Mouse (Mus musculus) heart, postnatal 36 days (tissue): ENCODE results near the gene Fhit. TPM values are rescaled to one million over a fixed set of nuclear protein-coding genes. Genes with fewer than 3 reads are reported as not detected.

ENCODE experiments used
- DNase-seq, 2 experiments: peaks; one replicate each; pipeline ENCODE4 v3.0.0; 2021 to 2022
- intact Hi-C: fragments of 180-260 bp; cut with DNase I; formaldehyde crosslinking; loops from one replicate; pipeline ENCODE4 v1.15.1; 2025
- total RNA-seq, 2 experiments: library from RNA; stranded (reverse); gene quantifications; 2 replicates each; pipeline ENCODE4 v1.2.3; 2021

Fhit gene
- total RNA-seq, 2 experiments from 2014 or later = 1.6 to 2.7 TPM

- no peak for DNase-seq
- intact Hi-C loops = no loop called here
Measured at GRCm38 (mm10) chr14:10205290-10205689, 956.5 kb downstream of the Fhit start.

DNA sequence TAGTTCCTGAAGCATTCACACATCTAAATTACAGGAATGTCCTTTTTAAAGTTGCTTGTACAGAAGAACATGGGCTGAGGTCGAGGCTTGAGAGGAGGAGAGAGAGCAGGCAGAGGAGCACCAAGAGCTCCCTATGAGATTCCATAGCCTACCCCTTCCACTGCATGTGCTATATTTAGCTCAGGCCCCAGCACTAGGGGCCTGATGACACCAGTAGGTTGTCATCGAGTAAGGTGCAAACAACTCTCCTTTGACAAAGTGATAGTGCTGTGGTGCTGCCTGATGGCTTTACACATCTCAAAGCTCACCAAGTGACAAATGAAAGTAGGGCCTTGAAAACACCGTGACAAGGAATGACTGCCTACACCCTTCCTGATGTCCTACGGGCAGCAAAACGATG lies 967.7 kb downstream of the Fhit start:
- intact Hi-C loops = no loop called here
- no peak for DNase-seq

GRCm38 (mm10) chr14:10171761-10172160 lies 990.1 kb downstream of the Fhit start:
- no peak for DNase-seq
- intact Hi-C loops = no loop called here

DNA sequence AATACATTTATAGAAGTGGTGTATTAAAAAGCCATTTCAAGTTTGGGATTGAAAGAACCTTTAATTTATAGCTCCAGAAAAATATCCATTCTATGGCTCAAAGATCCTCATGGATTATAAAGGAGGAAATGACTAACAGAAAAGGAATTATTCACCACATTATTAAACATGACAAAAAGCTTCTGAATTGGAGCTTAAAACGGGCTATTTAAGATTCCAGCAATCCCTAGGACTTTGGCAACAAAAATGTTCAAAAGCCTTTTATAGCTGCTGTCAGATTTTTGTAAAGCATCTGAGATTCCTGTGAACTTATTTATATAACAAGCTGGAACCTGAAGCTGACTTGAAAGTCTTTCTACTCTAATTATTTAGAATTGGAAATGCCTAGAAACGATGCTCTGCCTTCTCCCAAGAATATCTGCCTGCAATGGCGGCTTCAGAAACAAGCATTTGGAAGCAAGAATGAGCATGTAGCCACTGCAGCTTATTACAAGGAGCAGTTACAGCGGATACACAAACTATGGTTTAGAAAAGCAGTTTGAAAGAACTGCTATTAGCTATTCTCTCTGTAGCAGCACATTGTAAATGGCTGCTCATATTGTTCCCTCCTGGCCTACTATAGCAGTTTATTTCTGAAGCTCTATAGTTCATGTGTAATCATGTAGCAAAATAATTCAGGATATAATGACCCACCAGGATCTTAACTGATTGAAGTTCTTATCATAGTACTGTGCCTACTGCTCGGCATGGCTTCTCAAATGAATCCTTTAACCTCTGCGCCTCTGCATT lies 995.0 kb downstream of the Fhit start:
- DNase-seq = no peak
- intact Hi-C loops = no loop called here

GRCm38 (mm10) chr14:10149872-10150271 lies 1012.0 kb downstream of the Fhit start:
- no peak for DNase-seq
- intact Hi-C loops = no loop called here

GRCm38 (mm10) chr14:10139311-10139710 lies 1022.5 kb downstream of the Fhit start:
- no peak for DNase-seq
- intact Hi-C loops = no loop called here

DNA sequence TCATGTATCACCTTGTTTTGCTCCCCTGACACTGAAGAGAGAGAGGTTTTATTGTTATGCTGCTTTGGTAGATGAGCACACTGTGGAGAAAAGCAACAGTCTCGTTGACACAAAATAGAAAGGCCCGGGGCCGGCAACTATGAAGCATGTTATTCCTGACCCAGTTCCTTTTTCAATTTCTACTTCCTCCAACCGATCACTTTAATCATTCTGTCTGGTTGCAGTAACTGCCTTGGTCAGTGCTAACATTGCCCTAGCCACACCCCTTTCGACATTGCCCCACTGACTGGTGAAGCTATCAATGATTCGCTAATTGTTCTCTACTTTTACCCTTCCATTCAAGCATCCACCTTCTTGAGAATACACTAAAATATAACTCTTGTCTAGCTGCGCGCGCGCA lies 1028.0 kb downstream of the Fhit start:
- intact Hi-C loops = no loop called here
- DNase-seq = no peak

GRCm38 (mm10) chr14:10129675-10130074 lies 1032.2 kb downstream of the Fhit start:
- intact Hi-C loops = no loop called here
- DNase-seq = no peak

DNA sequence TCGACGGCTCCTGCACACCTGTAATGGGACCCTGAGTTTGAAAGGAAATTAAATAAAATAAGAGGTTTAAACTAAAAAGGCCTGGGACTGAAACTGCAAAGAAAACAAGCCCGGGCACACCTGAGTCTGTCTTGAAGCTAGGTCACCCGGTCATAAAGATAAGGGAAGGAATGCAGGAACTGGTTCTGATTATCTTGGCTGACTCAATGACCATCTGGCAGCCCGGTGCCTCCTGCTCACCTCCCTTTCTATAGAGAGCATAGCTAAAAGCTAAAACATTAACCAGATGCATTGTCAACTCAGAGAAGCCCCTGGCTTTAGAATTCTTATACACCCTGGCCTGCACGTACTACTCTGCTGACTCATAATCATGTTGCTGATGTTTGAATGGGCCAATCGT lies 1032.7 kb downstream of the Fhit start:
- intact Hi-C loops = no loop called here
- DNase-seq = no peak

- DNase-seq = no peak
- intact Hi-C loops = no loop called here
Measured at GRCm38 (mm10) chr14:10126536-10126935, 1035.3 kb downstream of the Fhit start.

- DNase-seq = no peak
- intact Hi-C loops = no loop called here
Measured at GRCm38 (mm10) chr14:10122176-10122575, 1039.7 kb downstream of the Fhit start.

DNA sequence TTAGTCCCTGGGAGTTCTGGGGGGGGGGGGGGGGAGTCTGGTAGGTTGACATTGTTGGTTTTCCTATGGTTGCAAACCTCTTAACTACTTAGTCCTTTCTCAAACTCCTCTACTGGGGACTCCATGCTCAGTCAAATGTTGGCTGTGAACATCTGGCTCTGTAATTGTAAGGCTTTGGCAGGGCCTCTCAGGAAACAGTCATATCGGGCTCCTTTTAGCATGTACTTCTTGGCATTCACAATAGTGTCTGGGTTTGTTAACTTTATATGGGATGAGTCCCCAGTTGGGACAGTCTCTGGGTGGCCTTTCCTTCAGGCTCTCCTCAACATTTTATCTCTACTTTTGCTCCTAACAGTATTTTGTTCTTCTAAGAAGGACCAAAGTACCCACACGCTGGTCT lies 1065.6 kb downstream of the Fhit start:
- intact Hi-C loops = no loop called here
- peak in 1 of 2 experiments; percentile 4 for DNase-seq

DNA sequence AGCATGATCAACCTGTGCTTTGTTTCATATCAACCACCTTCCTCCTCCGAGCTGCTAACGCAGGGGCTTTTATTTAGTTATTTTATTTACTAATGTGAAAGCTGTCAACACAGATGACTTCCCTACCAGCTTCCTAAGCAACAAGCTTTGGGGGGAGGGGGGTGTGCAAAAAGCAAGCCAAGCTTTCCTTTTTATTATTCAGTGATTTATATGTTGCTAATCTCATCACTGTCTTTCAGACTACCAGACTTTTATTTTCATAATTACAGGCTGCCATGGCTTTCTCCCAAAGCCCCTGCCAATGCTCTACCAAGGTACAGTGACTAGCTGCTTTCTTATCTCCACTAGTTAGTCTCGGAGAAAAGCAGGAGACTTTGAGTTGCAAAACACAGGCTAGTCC lies 1082.8 kb downstream of the Fhit start:
- intact Hi-C loops = no loop called here
- DNase-seq = no peak

DNA sequence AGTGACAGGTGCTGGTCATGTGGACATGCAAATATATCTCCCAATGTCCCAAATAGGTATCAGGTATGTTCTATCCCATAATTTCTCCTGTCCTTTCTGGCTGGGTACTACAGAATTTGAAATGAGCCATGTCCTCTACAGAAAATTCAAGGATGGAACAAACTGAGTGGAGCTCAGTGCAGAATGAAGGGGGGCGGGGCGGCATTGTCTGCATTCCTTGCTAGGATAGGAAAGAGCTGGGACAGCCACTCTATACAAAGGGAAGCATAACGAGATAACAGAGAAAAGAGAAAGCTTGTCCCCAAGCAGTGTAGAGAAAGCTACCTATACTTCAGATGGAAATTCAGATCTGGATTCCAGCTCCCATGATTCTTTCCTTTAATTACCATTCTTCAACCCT lies 1111.9 kb downstream of the Fhit start:
- DNase-seq = no peak
- intact Hi-C loops = no loop called here

- intact Hi-C loops = no loop called here
Measured at GRCm38 (mm10) chr14:10047123-10047783, 1114.6 kb downstream of the Fhit start.

GRCm38 (mm10) chr14:10046336-10047122 lies 1115.3 kb downstream of the Fhit start:
- no peak for DNase-seq
- intact Hi-C loops = no loop called here

More at GRCm38 (mm10) chr14:10047123-10047783, 1114.6 kb downstream of the Fhit start:
- no peak for DNase-seq

GRCm38 (mm10) chr14:10038021-10038420 lies 1123.8 kb downstream of the Fhit start:
- intact Hi-C loops = no loop called here
- DNase-seq = no peak

GRCm38 (mm10) chr14:10036685-10037215 lies 1125.1 kb downstream of the Fhit start:
- intact Hi-C loops = no loop called here
- DNase-seq = no peak

DNA sequence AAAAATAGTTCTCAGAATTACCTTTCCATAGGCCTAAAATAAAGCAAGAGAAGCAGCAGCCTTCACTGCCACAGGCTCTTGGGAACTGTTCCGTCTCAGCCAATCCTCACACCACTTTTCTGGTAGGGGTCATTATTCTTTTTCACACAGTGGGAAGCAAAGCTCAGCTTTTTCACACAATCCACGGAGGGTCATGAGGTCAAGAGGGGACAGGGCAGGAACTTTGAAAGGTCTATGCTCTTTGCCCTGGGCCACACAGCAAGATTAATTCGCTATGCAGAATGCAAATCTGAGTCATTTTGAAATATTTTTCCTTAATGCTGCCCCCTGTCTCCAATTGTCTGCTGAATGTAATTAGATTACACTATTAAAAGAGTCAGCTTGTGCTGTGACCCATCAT lies 1126.2 kb downstream of the Fhit start:
- DNase-seq = no peak
- intact Hi-C loops = no loop called here

DNA sequence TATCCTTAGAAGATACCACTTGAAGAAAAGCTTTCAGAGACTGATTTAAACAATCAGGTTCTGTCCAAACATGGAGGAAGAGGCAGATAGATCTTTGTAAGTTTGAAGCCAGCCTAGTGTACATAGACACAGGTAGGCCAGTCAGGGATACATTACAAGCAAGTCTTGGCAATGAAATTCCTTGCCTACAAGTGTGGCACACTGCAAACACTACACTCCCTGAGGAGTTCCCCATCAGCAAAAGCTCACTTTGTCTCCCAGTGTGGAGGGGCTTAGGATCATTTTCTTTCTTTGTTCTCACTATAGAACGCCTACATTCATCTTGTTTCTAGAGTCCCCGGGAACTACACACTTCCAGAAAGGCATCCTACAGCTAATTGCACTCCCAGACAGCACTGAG lies 1126.6 kb downstream of the Fhit start:
- intact Hi-C loops = no loop called here
- no peak for DNase-seq

DNA sequence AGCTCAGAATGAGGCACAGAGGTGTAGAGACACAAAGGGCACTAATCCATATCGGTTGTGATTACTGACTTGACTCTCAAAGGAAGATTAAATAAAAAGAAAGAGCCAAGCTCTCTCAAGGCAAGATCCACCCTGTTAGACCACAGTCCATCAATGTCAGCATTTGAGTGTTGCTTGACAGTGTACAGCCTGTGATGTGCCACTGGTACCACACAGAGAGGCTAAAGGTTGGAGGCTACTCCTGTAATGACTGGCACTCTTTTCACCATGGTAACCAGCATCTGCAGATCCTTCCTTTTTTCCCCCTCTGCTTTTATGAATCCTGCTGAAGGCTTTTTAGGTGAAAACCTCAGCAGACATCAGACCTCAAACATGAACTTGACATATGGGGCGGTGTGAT lies 1138.5 kb downstream of the Fhit start:
- no peak for DNase-seq
- intact Hi-C loops = no loop called here
